Mouse (Mus musculus) lung, adult 2 months (tissue): ENCODE data around the gene Zfp524.

ENCODE experiments used
- CTCF ChIP-seq: fragments of 200-500 bp; IDR thresholded peaks from 2 replicates; pipeline ENCODE4 v1.5.1; 2011; ENCODE audit warnings: mild to moderate bottlenecking, low read length, control low read depth; ENCODE audit not compliant: insufficient read depth
- POLR2A ChIP-seq: fragments of 200-500 bp; IDR thresholded peaks from 2 replicates; pipeline ENCODE4 v1.6.1; 2011; ENCODE audit warnings: low read depth, mild to moderate bottlenecking, control low read depth, low read length, borderline replicate concordance; ENCODE audit errors: extremely low read depth

- TF ChIP-seq CTCF: no peak
- TF ChIP-seq POLR2A: no peak
Observed at GRCm38 (mm10) chr7:4996934-4997333, 17.3 kb upstream of the Zfp524 start.
